Mouse (Mus musculus): ENCODE data around the gene Mrpl38. TPM values are rescaled to one million over a fixed set of nuclear protein-coding genes. Genes with fewer than 3 reads are reported as not detected.

The Mrpl38 gene
- total RNA-seq, 2 experiments from 2014 or later, result 52.2 to 54.6 TPM

- intact Hi-C loops (cut with DNase I), result no loop called here
- DNase-seq (ENCODE audit: extremely low spot score in 1 of 2, low spot score in 2 of 2), result peak; percentile 45 to 66
Observed at GRCm38 (mm10) chr11:116146294-116146985, 7.8 kb upstream of the Mrpl38 start.

- peak in 1 of 2 experiments; percentile 42 for DNase-seq (ENCODE audit: extremely low spot score in 1 of 2, low spot score in 2 of 2)
- intact Hi-C loops (cut with DNase I), result no loop called here
Observed at GRCm38 (mm10) chr11:116145481-116146293, 7.0 kb upstream of the Mrpl38 start.

GRCm38 (mm10) chr11:116143468-116143867 lies 4.8 kb upstream of the Mrpl38 start:
- intact Hi-C loops (cut with DNase I), result no loop called here
- no peak for DNase-seq (ENCODE audit: extremely low spot score in 1 of 2, low spot score in 2 of 2)

- no peak for DNase-seq (ENCODE audit: extremely low spot score in 1 of 2, low spot score in 2 of 2)
- intact Hi-C loops (cut with DNase I), result no loop called here
Observed at GRCm38 (mm10) chr11:116142211-116142991, 3.7 kb upstream of the Mrpl38 start.

GRCm38 (mm10) chr11:116138096-116138467 lies 586 bp downstream of the Mrpl38 start:
- DNase-seq (ENCODE audit: extremely low spot score in 1 of 2, low spot score in 2 of 2), result no peak
- intact Hi-C loops (cut with DNase I), result no loop called here

GRCm38 (mm10) chr11:116134171-116134570 lies 4.5 kb downstream of the Mrpl38 start:
- intact Hi-C loops (cut with DNase I), result loop anchor here (5.0 kb wide), 1 partner anchor 102 kb away; the partner anchor contains the start of gene Unk
- DNase-seq (ENCODE audit: extremely low spot score in 1 of 2, low spot score in 2 of 2), result no peak

GRCm38 (mm10) chr11:116133497-116133896 lies 5.2 kb downstream of the Mrpl38 start:
- DNase-seq (ENCODE audit: extremely low spot score in 1 of 2, low spot score in 2 of 2), result no peak
- intact Hi-C loops (cut with DNase I), result loop anchor here (5.0 kb wide), 1 partner anchor 101 kb away; the partner anchor contains the start of gene Unk

- no peak for DNase-seq (ENCODE audit: extremely low spot score in 1 of 2, low spot score in 2 of 2)
- intact Hi-C loops (cut with DNase I), result loop anchor here (5.0 kb wide), 1 partner anchor 100 kb away; the partner anchor contains the start of gene Unk
Observed at GRCm38 (mm10) chr11:116132366-116133333, 6.0 kb downstream of the Mrpl38 start.

- intact Hi-C loops (cut with DNase I), result loop anchor here (2.0 to 5.0 kb wide), 2 partner anchors 45 to 99 kb away; partner anchors contain the start of genes Unk and Wbp2
- no peak for DNase-seq (ENCODE audit: extremely low spot score in 1 of 2, low spot score in 2 of 2)
Observed at GRCm38 (mm10) chr11:116131349-116132170, 7.1 kb downstream of the Mrpl38 start.

GRCm38 (mm10) chr11:116130488-116131205 lies 8.0 kb downstream of the Mrpl38 start, which contains the start of gene Trim65:
TSS of gene Trim65 (minus strand) at chr11:116131128.
- intact Hi-C loops (cut with DNase I), result loop anchor here (2.0 to 5.0 kb wide), 2 partner anchors 44 to 98 kb away; partner anchors contain the start of genes Unk and Wbp2
- DNase-seq (ENCODE audit: extremely low spot score in 1 of 2, low spot score in 2 of 2), result peak; percentile 80 to 95

GRCm38 (mm10) chr11:116129993-116130487 lies 8.6 kb downstream of the Mrpl38 start:
- no peak for DNase-seq (ENCODE audit: extremely low spot score in 1 of 2, low spot score in 2 of 2)
- intact Hi-C loops (cut with DNase I), result loop anchor here (2.0 to 5.0 kb wide), 2 partner anchors 43 to 98 kb away; partner anchors contain the start of genes Unk and Wbp2

- intact Hi-C loops (cut with DNase I), result no loop called here
- DNase-seq (ENCODE audit: extremely low spot score in 1 of 2, low spot score in 2 of 2), result no peak
Observed at GRCm38 (mm10) chr11:116129091-116129790, 9.4 kb downstream of the Mrpl38 start.

GRCm38 (mm10) chr11:116127986-116128385 lies 10.7 kb downstream of the Mrpl38 start:
- intact Hi-C loops (cut with DNase I), result no loop called here
- no peak for DNase-seq (ENCODE audit: extremely low spot score in 1 of 2, low spot score in 2 of 2)

- DNase-seq (ENCODE audit: extremely low spot score in 1 of 2, low spot score in 2 of 2), result peak in 1 of 2 experiments; percentile 86
- intact Hi-C loops (cut with DNase I), result no loop called here
Observed at GRCm38 (mm10) chr11:116127156-116127980, 11.3 kb downstream of the Mrpl38 start, which contains the start of gene Trim47. TSS of gene Trim47 (minus strand) at chr11:116127210.

GRCm38 (mm10) chr11:116126261-116126660 lies 12.4 kb downstream of the Mrpl38 start:
- intact Hi-C loops (cut with DNase I), result no loop called here
- no peak for DNase-seq (ENCODE audit: extremely low spot score in 1 of 2, low spot score in 2 of 2)

All from left cerebral cortex, postnatal 10 days (tissue).